Mouse (Mus musculus) limb, embryonic 11.5 days (tissue): ENCODE measurements around the gene Nol4l. TPM values are rescaled to one million over a fixed set of nuclear protein-coding genes. Genes with fewer than 3 reads are reported as not detected.

Experiments used
- ATAC-seq: fragments of 200-750 bp; cut with Nextera tagmentation; 2 replicates; pipeline ENCODE4 v1.8.0; 2017; ENCODE audit warnings: low read depth; ENCODE audit not compliant: insufficient number of reproducible peaks, low FRiP score, low TSS enrichment
- DNase-seq: peaks from one replicate; pipeline ENCODE4 v3.0.0-alpha.2; 2015; ENCODE audit warnings: low spot score
- H3K27ac ChIP-seq: fragments of 300-500 bp; sonication (generic); replicated peaks from 2 replicates; pipeline ENCODE4 v1.5.1; 2014; ENCODE audit warnings: low read depth, mild to moderate bottlenecking, low read length
- H3K27me3 ChIP-seq: fragments of 300-500 bp; sonication (generic); 2 replicates; pipeline ENCODE4 v1.6.1; 2014; ENCODE audit warnings: mild to moderate bottlenecking, low read length, mixed read lengths; ENCODE audit not compliant: control insufficient read depth, insufficient read depth
- H3K36me3 ChIP-seq: fragments of 300-500 bp; sonication (generic); 2 replicates; pipeline ENCODE4 v1.6.1; 2014; ENCODE audit warnings: mild to moderate bottlenecking, low read length, moderate library complexity, mixed read lengths; ENCODE audit not compliant: control insufficient read depth, insufficient read depth
- H3K4me1 ChIP-seq: fragments of 300-500 bp; sonication (generic); 2 replicates; pipeline ENCODE4 v1.6.1; 2014; ENCODE audit warnings: low read length, mixed read lengths; ENCODE audit not compliant: control insufficient read depth, insufficient read depth
- H3K4me2 ChIP-seq: fragments of 300-500 bp; sonication (generic); 2 replicates; pipeline ENCODE4 v1.6.1; 2014; ENCODE audit warnings: low read depth, mild to moderate bottlenecking, moderate library complexity; ENCODE audit not compliant: severe bottlenecking
- H3K4me3 ChIP-seq: fragments of 300-500 bp; sonication (generic); 2 replicates; pipeline ENCODE4 v1.5.1; 2014; ENCODE audit warnings: low read depth, low read length
- H3K9ac ChIP-seq: fragments of 300-500 bp; sonication (generic); 2 replicates; pipeline ENCODE4 v1.6.1; 2014; ENCODE audit warnings: mild to moderate bottlenecking, low read length
- H3K9me3 ChIP-seq: fragments of 300-500 bp; sonication (generic); 2 replicates; pipeline ENCODE4 v1.6.1; 2016; ENCODE audit warnings: low read length; ENCODE audit not compliant: control insufficient read depth
- WGBS: fragments of 180-500 bp; shearing (Covaris S2); extraction: QIAGEN DNeasy Blood & Tissue Kit; methylation state at CpG from one replicate; pipeline ENCODE4 v1.1.7; 2014; 5-methylcytosine and 5-hydroxymethylcytosine counted together
- polyA plus RNA-seq: library from polyadenylated mRNA; unstranded; fragments of >200 nt; fragmentation: Nextera tagmentation; extraction: Ambion mirVana; gene quantifications from 2 replicates; pipeline ENCODE4 v1.2.1, GENCODE M21; 2014

The Nol4l gene
- polyA plus RNA-seq, 1 experiment from 2014 or later, result 14.0 TPM

DNA sequence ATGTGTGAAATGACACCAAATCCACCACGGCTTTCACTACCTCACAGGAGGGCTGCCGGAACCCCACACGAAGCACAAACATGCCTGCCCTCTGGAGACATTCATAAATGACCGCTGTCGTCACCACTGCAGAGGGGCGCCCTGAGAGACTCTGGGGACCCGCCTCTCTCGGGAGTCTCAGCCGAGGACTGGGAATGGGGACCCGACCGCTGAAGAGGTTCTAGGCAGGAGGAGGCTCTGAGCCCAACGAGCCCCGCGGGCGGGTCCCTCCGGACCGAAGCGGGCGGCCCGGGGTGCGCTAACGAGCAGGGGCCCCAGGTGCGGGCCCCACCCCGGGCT lies 37.6 kb downstream of the Nol4l start:
- Histone ChIP-seq H3K9me3 (no peaks in the 10 kb centered on the region), H3K27me3 (peaks cover 12% of the 10 kb centered on the region), H3K4me3 (peak overlapping the region; percentile 48), H3K36me3 (no peaks in the 10 kb centered on the region), H3K4me2 (peak overlapping the region; percentile 94), H3K9ac (peak overlapping the region; percentile 38), H3K4me1 (peaks cover 19% of the 10 kb centered on the region), H3K27ac (no peak overlapping the region)
- under 1% methylated on average over 24 of the region's 24 CpGs for WGBS
- DNase-seq (no peak), ATAC-seq (peak; percentile 23; the same call in 1 of the 2 replicates)

DNA sequence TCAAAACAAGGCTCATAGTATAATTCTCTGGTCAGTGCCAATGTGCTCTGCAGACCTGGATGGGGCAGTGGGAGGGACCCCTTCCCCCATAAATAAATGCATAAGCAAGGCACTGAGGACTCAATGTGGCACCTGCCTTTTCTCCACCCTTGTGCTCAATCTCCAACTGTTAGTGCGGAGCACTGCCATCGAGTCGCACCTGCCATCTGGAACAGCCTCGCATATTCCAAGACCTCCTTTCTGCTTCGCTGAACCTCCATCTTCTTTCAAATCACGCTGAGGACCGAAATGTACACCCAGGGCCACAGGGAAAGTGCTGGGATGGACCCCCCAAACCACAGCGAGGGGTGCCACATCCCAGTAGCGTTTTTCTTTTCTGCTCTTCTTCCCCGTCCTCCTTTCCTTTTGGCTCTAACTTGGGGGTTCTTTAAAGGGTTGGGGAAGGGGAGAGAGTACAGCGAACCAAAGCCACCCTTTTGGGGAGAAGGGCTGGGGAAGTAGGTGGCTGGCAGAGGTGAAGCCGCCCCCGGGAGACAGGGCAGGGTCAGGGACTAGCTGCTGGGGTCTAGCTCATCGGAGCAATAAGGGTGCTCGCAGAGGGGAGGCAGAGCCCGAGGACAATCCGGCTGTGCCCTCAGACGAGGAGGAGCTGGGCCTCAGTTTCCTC lies 38.1 kb downstream of the Nol4l start:
- Histone ChIP-seq H3K4me2 (peak overlapping the region; percentile 94), H3K4me1 (peaks cover 19% of the 10 kb centered on the region), H3K4me3 (peak overlapping the region; percentile 48), H3K27me3 (peaks cover 12% of the 10 kb centered on the region), H3K36me3 (no peaks in the 10 kb centered on the region), H3K27ac (no peak overlapping the region), H3K9me3 (no peaks in the 10 kb centered on the region), H3K9ac (0 out of 2 replicates have a peak overlapping the region, but pooled peaks have one; percentile 24)
- no peak for ATAC-seq
- 10% methylated on average over 18 of the region's 18 CpGs for WGBS
- DNase-seq, result no peak

GRCm38 (mm10) chr2:153490940-153491339 lies 38.8 kb downstream of the Nol4l start:
- no peaks in the 10 kb centered on the region for H3K36me3 ChIP-seq

GRCm38 (mm10) chr2:153490116-153490515 lies 39.7 kb downstream of the Nol4l start:
- Histone ChIP-seq H3K9me3 (no peaks in the 10 kb centered on the region), H3K4me1 (peaks cover 19% of the 10 kb centered on the region), H3K4me2 (no peak overlapping the region), H3K27ac (no peak overlapping the region), H3K4me3 (no peak overlapping the region), H3K9ac (no peak overlapping the region), H3K27me3 (peaks cover 12% of the 10 kb centered on the region), H3K36me3 (no peaks in the 10 kb centered on the region)
- ATAC-seq, result no peak
- no peak for DNase-seq
- 72% methylated on average over 1 of the region's 1 CpGs for WGBS

More at GRCm38 (mm10) chr2:153490940-153491339, 38.8 kb downstream of the Nol4l start:
- H3K4me1 ChIP-seq, result peaks cover 19% of the 10 kb centered on the region
- no peak for ATAC-seq
- DNase-seq, result no peak
- H3K27me3 ChIP-seq, result peaks cover 12% of the 10 kb centered on the region
- H3K27ac ChIP-seq, result no peak overlapping the region
- H3K9ac ChIP-seq, result no peak overlapping the region
- 32% methylated on average over 5 of the region's 5 CpGs for WGBS
- no peak overlapping the region for H3K4me2 ChIP-seq
- no peak overlapping the region for H3K4me3 ChIP-seq
- no peaks in the 10 kb centered on the region for H3K9me3 ChIP-seq

DNA sequence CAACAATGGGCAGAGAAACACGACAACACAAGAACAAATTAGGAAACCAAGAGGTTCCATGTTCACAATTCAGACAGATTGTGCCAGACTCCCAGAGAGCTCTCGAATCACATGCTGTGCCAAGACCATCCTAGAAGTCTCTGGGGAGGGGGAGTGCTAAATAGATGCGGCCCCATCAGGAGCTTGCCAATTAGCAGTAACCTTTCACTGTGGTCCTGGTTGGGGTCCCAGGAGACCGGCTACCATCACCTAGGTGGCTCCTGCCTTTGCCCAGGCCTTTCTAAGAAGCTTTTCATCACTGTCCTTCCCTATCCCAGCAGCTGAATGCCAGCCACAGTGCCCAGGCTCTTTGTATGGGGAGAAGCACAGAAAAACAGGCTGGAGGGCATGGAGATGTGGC lies 45.7 kb downstream of the Nol4l start:
- no peaks in the 10 kb centered on the region for H3K9me3 ChIP-seq
- H3K9ac ChIP-seq, result no peak overlapping the region
- WGBS, result 45% methylated on average over 4 of the region's 4 CpGs
- no peak overlapping the region for H3K4me2 ChIP-seq
- H3K4me3 ChIP-seq, result no peak overlapping the region
- no peak for ATAC-seq
- DNase-seq, result no peak
- H3K36me3 ChIP-seq, result no peaks in the 10 kb centered on the region
- no peaks in the 10 kb centered on the region for H3K27me3 ChIP-seq
- peaks cover 8% of the 10 kb centered on the region for H3K4me1 ChIP-seq
- H3K27ac ChIP-seq, result no peak overlapping the region

- ATAC-seq (no peak; the same call in 1 of the 2 replicates), DNase-seq (peak; percentile 53)
- peak overlapping the region; percentile 10; the same call in 1 of the 2 replicates for H3K4me2 ChIP-seq
- no peaks in the 10 kb centered on the region for H3K27me3 ChIP-seq
- no peak overlapping the region for H3K4me3 ChIP-seq
- H3K27ac ChIP-seq, result no peak overlapping the region
- no peaks in the 10 kb centered on the region for H3K36me3 ChIP-seq
- H3K9me3 ChIP-seq, result no peaks in the 10 kb centered on the region
- 15% methylated on average over 20 of the region's 20 CpGs for WGBS
- peak overlapping the region; percentile 43; the same call in 1 of the 2 replicates for H3K9ac ChIP-seq
- H3K4me1 ChIP-seq, result peaks cover 8% of the 10 kb centered on the region
These were observed 46.4 kb downstream of the Nol4l start for GRCm38 (mm10) chr2:153483118-153483983.

GRCm38 (mm10) chr2:153481861-153482120 lies 48.0 kb downstream of the Nol4l start:
- no peaks in the 10 kb centered on the region for H3K36me3 ChIP-seq

DNA sequence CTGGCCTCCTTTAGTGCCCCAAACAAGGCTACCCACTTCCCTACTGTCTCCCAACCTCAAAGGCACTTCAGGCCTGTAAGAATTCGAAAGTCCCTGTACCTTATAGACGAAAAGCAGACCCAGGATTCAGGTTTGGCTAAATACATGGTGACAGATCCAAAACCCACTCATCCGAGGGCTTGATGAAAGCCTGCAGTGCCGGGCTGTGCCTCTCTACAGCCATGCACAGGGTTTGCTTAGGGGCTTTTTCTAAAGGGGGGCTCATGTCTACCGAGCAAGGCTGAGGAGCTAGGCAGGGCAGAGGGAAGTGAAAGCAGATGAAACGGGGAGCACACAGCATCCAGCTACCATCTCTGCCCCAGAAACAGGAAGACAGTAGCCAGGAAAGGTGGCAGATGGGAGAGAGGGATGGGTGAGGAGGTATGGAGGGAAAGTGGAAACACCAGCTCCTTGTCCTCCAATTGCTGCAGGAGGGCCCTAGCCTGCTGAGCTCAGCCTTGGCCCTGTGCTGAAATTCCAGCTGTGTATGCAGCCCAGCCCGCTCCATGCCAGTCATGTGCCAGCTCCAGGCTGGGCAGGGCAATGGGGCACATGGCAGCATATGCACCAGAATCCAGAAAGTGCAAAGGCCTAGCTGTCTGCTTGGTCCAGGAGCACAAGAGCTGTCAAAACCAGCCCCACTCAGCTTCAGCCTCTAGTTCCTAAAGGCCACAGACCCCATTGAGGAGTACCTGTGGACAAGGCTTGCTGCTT lies 48.5 kb downstream of the Nol4l start:
- ATAC-seq (no peak), DNase-seq (no peak)
- H3K9me3 ChIP-seq, result no peaks in the 10 kb centered on the region
- H3K36me3 ChIP-seq, result no peaks in the 10 kb centered on the region
- WGBS, result 65% methylated on average over 7 of the region's 7 CpGs
- no peak overlapping the region for H3K27ac ChIP-seq
- no peak overlapping the region for H3K9ac ChIP-seq
- no peak overlapping the region for H3K4me2 ChIP-seq
- H3K27me3 ChIP-seq, result no peaks in the 10 kb centered on the region
- peaks cover 8% of the 10 kb centered on the region for H3K4me1 ChIP-seq
- no peak overlapping the region for H3K4me3 ChIP-seq

More at GRCm38 (mm10) chr2:153481861-153482120, 48.0 kb downstream of the Nol4l start:
- no peaks in the 10 kb centered on the region for H3K9me3 ChIP-seq
- H3K9ac ChIP-seq, result no peak overlapping the region
- WGBS, result 69% methylated on average over 2 of the region's 2 CpGs
- DNase-seq (no peak), ATAC-seq (no peak)
- H3K4me3 ChIP-seq, result no peak overlapping the region
- H3K27ac ChIP-seq, result no peak overlapping the region
- no peak overlapping the region for H3K4me2 ChIP-seq
- H3K4me1 ChIP-seq, result peaks cover 8% of the 10 kb centered on the region
- no peaks in the 10 kb centered on the region for H3K27me3 ChIP-seq
